Mouse (Mus musculus) adrenal gland, adult 18-20 months (tissue): ENCODE measurements around the gene Usp19. TPM values are rescaled to one million over a fixed set of nuclear protein-coding genes. Genes with fewer than 3 reads are reported as not detected.

Experiments used
- DNase-seq, 2 experiments: peaks; one replicate each; pipeline ENCODE4 v3.0.0; 2021 to 2022; ENCODE audit warnings: low spot score in 2 of 2
- total RNA-seq, 2 experiments: library from RNA; stranded (reverse); gene quantifications; 1 replicate in 1 of 2; 2 replicates in 1 of 2; pipeline ENCODE4 v1.2.3; 2021

Gene Usp19
- total RNA-seq, 2 experiments from 2014 or later = 172 to 248 TPM

DNA sequence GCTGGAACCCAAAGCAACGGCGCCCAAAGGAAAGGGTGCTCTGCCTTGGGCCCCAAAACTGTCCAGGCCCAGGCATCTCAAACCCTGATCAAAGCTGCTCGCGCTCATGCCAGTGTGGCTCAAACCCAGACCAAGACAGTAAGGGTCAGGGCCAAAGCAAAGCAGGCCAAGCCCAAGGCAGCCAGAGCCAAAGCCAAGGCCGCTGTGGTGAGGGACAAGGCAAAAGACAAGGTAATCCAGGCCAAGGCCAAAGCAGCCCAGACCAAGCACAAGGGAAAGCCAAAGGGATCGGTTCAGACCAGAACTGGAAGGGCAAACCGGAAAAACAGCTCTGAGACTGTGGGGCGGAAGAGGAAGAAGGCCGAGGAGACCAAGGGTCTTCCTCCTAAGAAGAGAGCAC, 26.7 kb upstream of the Usp19 start:
- DNase-seq = no peak

DNA sequence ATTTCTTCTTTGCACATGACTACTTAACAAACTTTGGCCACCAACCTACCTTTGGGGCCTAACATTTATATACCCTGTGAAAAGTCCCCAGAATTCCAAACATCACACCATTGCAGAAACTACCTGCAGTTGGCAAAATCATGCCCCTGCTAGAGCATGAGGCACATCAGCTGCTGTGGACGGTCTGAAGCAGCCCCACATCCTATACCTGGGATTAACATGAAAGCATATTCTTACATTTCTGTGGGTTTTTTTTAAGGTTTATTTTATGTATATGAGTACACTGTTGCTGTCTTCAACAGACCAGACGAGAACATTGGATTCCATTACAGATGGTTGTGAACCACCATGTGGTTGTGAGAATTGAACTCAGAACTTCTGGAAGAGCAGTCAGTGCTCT, 24.2 kb upstream of the Usp19 start:
- no peak for DNase-seq

GRCm38 (mm10) chr9:108469430-108469829, 21.0 kb upstream of the Usp19 start:
- no peak for DNase-seq

DNA sequence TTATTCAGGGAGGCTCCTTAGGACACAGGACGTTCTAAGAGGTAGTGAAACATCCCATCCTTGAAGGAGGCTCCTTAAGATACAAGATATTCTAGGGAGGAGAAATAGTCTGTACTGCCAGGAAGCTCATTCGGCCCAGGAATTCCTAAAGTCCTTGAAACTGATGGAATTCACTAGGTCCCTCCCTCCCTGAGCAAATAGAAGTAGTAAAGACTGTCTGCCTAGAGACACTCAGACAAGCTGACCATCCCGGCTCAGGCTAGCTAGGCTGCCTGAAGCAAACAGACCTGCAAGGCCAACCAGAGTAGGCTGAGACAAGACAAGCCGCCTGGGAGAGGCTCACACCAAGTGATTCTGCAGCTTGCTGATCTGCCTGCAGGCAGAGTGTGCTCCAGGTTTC, 20.6 kb upstream of the Usp19 start:
- no peak for DNase-seq

GRCm38 (mm10) chr9:108474528-108474927, 15.9 kb upstream of the Usp19 start:
- DNase-seq = no peak

GRCm38 (mm10) chr9:108478638-108479156, 11.7 kb upstream of the Usp19 start:
- DNase-seq = peak; percentile 77

DNA sequence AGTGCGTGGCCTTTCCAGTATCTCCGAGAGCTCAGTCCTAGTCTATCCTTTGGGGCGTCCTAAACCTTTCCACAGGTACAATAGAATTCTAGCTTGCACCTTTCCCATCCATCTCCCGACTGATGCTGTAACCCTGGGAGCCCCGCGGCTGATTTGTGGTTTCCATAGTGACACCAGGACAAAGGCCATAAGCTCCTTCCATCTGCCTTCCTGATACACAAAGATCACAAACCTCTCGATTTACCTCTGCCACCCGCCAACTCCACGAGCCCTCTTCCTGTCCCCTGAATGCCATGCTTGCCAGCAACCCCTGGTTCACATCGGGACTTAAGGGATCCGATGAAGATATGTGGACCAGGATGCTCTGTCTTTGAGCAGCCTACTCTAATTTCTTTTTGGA, 11.2 kb upstream of the Usp19 start:
- no peak for DNase-seq

GRCm38 (mm10) chr9:108479721-108480351, 10.6 kb upstream of the Usp19 start, which contains the start of gene Lamb2:
Gene Lamb2 (plus strand): TSS chr9:108479736.
- DNase-seq = peak in 1 of 2 experiments; percentile 43

GRCm38 (mm10) chr9:108480813-108481519, 9.4 kb upstream of the Usp19 start:
- DNase-seq = peak in 1 of 2 experiments; percentile 18

GRCm38 (mm10) chr9:108481520-108482210, 8.7 kb upstream of the Usp19 start:
- DNase-seq = no peak

DNA sequence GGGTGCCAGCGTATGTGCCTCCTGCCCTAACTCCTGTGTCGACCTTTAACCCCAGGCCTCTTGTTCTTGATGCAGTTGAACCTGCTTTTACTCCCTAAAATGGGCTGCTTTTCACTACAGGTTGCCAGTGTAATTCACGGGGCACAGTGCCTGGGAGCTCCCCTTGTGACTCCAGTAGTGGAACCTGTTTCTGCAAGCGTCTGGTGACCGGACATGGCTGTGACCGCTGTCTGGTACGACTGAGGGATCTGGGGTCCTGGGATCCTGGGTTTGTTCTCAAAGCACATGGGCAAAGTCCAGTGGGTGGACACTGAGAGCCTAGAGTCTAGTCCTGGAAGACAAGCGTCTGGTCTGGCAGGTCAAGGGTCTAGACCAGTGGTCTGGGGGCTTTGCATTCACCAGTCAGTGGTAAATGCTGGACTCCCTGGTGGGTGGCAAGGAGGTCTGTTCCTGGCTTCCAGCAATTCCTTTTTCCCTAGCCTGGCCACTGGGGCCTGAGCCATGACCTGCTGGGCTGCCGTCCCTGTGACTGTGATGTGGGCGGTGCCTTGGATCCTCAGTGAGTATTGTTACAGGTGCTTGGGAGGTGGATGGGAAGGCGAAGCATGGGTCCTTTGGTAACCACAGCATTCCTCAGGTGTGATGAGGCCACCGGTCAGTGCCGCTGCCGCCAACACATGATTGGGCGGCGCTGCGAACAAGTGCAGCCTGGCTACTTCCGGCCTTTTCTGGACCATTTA, 7.2 kb upstream of the Usp19 start:
- no peak for DNase-seq

GRCm38 (mm10) chr9:108484021-108484420, 6.4 kb upstream of the Usp19 start:
- DNase-seq = peak in 1 of 2 experiments; percentile 19

GRCm38 (mm10) chr9:108485301-108485875, 5.0 kb upstream of the Usp19 start:
- peak in 1 of 2 experiments; percentile 19 for DNase-seq

DNA sequence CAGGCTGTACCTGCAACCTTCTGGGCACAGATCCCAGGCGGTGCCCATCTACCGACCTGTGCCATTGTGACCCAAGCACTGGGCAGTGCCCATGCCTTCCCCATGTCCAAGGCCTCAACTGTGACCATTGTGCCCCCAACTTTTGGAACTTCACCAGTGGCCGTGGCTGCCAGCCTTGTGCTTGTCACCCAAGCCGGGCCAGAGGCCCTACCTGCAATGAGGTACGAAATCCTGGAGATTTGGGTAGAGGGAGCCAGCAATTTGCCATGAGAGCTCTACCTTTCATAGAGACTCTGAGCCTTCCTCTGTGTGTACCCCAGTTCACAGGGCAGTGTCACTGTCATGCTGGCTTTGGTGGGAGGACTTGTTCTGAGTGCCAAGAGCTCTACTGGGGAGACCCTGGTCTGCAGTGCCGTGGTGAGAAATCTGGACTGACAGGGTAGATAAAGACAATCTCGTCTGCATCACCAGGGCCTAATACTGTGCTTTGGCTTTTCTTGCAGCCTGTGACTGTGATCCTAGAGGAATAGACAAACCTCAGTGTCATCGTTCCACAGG, 3.4 kb upstream of the Usp19 start:
- peak in 1 of 2 experiments; percentile 20 for DNase-seq

DNA sequence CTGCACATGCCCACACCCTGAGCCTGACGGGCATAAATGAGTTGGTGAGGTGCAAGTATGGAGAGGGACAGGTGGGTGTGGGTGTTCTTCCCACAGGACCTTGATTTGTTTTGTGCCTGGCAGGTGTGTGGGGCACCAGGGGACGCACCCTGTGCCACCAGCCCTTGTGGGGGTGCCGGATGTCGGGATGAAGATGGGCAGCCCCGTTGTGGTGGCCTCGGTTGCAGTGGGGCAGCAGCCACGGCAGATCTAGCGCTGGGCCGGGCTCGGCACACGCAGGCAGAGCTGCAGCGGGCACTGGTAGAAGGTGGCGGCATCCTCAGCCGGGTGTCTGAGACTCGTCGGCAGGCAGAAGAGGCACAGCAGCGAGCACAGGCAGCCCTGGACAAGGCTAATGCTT, 2.0 kb upstream of the Usp19 start:
- peak in 1 of 2 experiments; percentile 20 for DNase-seq

GRCm38 (mm10) chr9:108489215-108489614, 1.2 kb upstream of the Usp19 start:
- peak in 1 of 2 experiments; percentile 29 for DNase-seq

GRCm38 (mm10) chr9:108489702-108490558, 472 bp upstream of the Usp19 start:
- DNase-seq = peak in 1 of 2 experiments; percentile 33

DNA sequence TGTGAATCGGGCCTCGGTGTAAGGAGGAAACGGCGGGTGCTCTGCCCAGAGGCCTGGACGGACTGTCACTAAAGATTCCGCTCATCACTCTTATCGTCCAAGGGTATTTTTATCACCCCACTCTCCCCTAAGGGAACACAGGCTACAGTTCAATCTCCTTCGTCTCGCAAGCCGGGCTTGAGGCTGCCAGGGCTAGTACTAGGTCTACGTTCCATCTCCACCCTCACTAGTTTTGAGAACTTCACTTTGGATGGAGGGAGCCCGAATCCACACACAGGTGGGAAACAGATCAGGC, 831 bp downstream of the Usp19 start:
- no peak for DNase-seq

DNA sequence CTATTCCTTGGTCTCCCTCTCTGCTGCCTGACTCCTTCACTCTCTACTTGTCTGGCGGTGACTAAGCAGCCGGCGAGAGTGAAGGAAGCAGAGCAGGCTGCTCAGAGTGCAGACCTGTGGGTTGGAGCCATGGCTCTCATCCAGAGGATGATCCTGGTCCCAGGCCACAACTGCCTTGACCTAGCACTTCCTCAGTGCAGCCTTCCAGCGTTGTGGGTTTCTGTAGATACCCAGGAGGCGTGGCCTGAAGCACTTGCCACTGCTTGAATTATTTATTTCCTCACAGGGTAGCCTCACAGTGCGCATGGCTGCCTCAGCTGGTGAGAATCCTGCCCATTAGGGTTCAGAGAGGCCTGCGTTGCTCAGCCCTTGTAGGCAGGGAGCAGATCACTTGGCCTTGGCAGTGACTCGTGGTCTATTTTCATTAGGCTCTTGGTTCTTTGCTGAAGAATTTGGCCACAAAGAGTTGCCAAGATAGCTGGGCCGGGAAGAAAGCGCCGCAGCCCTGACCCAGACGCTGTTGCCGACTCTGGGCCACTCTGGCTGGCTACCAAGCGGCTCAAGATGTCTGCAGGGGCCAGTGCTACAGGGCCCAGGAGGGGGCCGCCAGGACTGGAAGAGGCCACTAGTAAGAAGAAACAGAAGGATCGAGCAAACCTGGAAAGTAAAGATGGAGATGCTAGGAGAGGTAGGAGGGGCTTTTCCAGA, 1.8 kb downstream of the Usp19 start:
- peak; percentile 63 for DNase-seq
